Mouse (Mus musculus) lung, postnatal 4 days (tissue): ENCODE results near the gene Eif2b2.

Experiments used
- DNase-seq, 2 experiments: peaks; one replicate each; pipeline ENCODE4 v3.0.0; 2021

The Eif2b2 gene

GRCm38 (mm10) chr12:85257008-85257639 is 37.8 kb downstream of the Eif2b2 start:
- peak in 1 of 2 experiments; percentile 18 for DNase-seq

GRCm38 (mm10) chr12:85262489-85262888 is 43.2 kb downstream of the Eif2b2 start:
- DNase-seq, result peak; percentile 11 to 45

GRCm38 (mm10) chr12:85263190-85263589 is 43.9 kb downstream of the Eif2b2 start:
- DNase-seq, result no peak

GRCm38 (mm10) chr12:85264531-85264930 is 45.2 kb downstream of the Eif2b2 start:
- peak; percentile 34 to 49 for DNase-seq

GRCm38 (mm10) chr12:85264940-85265339 is 45.7 kb downstream of the Eif2b2 start:
- DNase-seq, result no peak

GRCm38 (mm10) chr12:85266248-85266647 is 47.0 kb downstream of the Eif2b2 start:
- no peak for DNase-seq

- DNase-seq, result no peak
Measured at GRCm38 (mm10) chr12:85269821-85270220, 50.5 kb downstream of the Eif2b2 start.

- DNase-seq, result peak; percentile 88 to 91
Measured at GRCm38 (mm10) chr12:85270319-85270718, 51.0 kb downstream of the Eif2b2 start, which contains the start of gene Mlh3. Gene Mlh3, minus strand, starts transcription at chr12:85270599.

- no peak for DNase-seq
Measured at GRCm38 (mm10) chr12:85271132-85271842, 52.0 kb downstream of the Eif2b2 start.

GRCm38 (mm10) chr12:85271843-85272206 is 52.5 kb downstream of the Eif2b2 start:
- no peak for DNase-seq

- DNase-seq, result peak in 1 of 2 experiments; percentile 31
Measured at GRCm38 (mm10) chr12:85273508-85273907, 54.2 kb downstream of the Eif2b2 start.
